Mouse (Mus musculus) CH12.LX (cell line): ENCODE measurements around the gene Dlg2.

ENCODE experiments used
- CTCF ChIP-seq, 2 experiments: IDR thresholded peaks in 1 of 2; conservative IDR thresholded peaks in 1 of 2; 2 replicates each; pipeline ENCODE4 v1.5.1; 2011 to 2012; ENCODE audit warnings: low read depth in 2 of 2, low read length in 2 of 2, improper control_type of control experiment in 1 of 2, inconsistent platforms in 1 of 2, mild to moderate bottlenecking in 1 of 2, moderate library complexity in 1 of 2
- HCFC1 ChIP-seq: IDR thresholded peaks from 2 replicates; pipeline ENCODE4 v1.6.1; 2012; ENCODE audit warnings: low read depth, mild to moderate bottlenecking, inconsistent platforms, low read length, improper control_type of control experiment
- POLR2A ChIP-seq: IDR thresholded peaks from 2 replicates; pipeline ENCODE4 v1.6.1; 2011; ENCODE audit warnings: low read depth, mild to moderate bottlenecking, improper control_type of control experiment, low read length
- SMC3 ChIP-seq: IDR thresholded peaks from 2 replicates; pipeline ENCODE4 v1.6.1; 2011; ENCODE audit warnings: low read depth, low read length, improper control_type of control experiment
- USF1 ChIP-seq: IDR thresholded peaks from 2 replicates; pipeline ENCODE4 v1.6.1; 2014; ENCODE audit warnings: low read depth, mild to moderate bottlenecking, inconsistent platforms, low read length, improper control_type of control experiment

DNA sequence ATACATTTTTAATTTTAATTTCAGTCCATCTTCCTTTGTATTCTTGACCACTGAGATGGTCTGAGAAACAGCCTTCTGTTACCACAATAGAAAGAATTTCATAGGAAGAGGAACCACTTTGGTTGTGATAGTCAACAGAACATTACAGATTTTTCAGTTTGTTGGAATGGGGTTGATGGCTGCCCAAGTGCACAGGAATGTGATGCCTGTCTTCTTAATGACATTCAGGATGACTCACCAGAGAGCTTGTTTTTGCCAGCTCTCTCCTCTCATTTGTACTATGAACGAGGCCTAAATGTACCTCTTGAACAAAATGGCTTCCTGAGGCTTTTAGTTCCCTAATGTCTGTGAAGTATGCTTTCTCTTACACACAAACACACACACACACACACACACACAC lies 1107.1 kb downstream of the Dlg2 start:
- TF ChIP-seq SMC3 (no peak), CTCF (conservative IDR thresholded peaks at IDR 0.05 in 1 of 2, IDR thresholded peaks at IDR 0.05 in 1 of 2; ENCODE audit: low read depth in 2 of 2, low read length in 2 of 2) (no peak), USF1 (no peak), HCFC1 (no peak), POLR2A (no peak)
